Mouse (Mus musculus): ENCODE measurements around the gene Gjb1. TPM values are rescaled to one million over a fixed set of nuclear protein-coding genes. Genes with fewer than 3 reads are reported as not detected.
A peak's percentile ranks its signal among the peaks of the same experiment; 100 is the strongest.
"Not testable (repeated sequence)": the region's sequence is repeated elsewhere in the genome, so short reads cannot be mapped to it uniquely, and the experiment has no call there.

Gjb1 gene
- 10 to 100 TPM; 10.3 to 13.0 TPM for total RNA-seq (2021)

- no peak for DNase-seq
Observed at GRCm38 (mm10) chrX:101376190-101376968, at the start of gene Gjb1. TSS of gene Gjb1 (plus strand) at chrX:101376378.

GRCm38 (mm10) chrX:101329372-101330028, 46.7 kb upstream of the Gjb1 start:
- peak; percentile 43 to 53 for DNase-seq

GRCm38 (mm10) chrX:101332031-101332374, 44.2 kb upstream of the Gjb1 start:
- no peak for DNase-seq

- peak; percentile 80 to 83 for DNase-seq
Observed at GRCm38 (mm10) chrX:101332375-101333211, 43.6 kb upstream of the Gjb1 start.

DNA sequence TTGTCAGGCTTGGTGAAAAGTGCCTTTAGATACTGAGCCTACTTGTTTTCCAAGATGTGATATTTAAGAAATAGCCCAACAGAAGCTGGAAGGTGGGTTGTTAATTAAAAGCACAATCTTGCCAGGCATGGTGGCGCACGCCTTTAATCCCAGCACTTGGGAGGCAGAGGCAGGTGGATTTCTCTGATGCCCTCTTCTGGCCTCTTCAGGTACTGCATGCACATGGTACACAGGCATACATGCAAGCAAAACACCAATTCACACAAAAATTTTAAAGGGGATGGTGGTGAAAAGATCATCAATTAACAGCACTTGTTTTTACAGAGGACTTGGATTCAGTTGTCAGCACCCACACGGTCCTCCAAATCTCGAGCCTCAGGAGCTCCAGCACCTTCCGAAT, 41.6 kb upstream of the Gjb1 start:
- no peak for DNase-seq

- no peak for DNase-seq
Observed at GRCm38 (mm10) chrX:101338666-101339065, 37.5 kb upstream of the Gjb1 start.

DNA sequence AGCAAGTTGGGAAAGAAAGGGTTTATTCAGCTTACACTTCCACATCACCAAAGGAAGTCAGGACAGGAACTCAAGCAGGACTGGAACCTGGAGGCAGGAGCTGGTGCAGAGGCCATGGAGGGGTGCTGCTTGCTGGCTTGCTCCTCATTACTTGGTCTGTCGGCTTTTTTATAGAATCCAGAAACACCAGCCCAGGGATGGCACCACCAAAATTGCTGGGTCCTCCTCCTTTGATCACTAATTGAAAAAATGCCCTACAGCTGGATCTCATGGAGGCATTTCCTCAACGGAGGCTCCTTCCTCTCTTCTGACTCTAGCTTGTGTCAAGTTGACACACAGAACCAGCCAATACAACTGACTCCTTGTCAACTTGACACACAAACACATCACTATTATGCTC, 33.3 kb upstream of the Gjb1 start:
- DNase-seq = not testable (repeated sequence)

- no peak for DNase-seq
Observed at GRCm38 (mm10) chrX:101345456-101345855, 30.7 kb upstream of the Gjb1 start.

GRCm38 (mm10) chrX:101346475-101346874, 29.7 kb upstream of the Gjb1 start:
- DNase-seq = no peak

- no peak for DNase-seq
Observed at GRCm38 (mm10) chrX:101351188-101351587, 25.0 kb upstream of the Gjb1 start.

DNA sequence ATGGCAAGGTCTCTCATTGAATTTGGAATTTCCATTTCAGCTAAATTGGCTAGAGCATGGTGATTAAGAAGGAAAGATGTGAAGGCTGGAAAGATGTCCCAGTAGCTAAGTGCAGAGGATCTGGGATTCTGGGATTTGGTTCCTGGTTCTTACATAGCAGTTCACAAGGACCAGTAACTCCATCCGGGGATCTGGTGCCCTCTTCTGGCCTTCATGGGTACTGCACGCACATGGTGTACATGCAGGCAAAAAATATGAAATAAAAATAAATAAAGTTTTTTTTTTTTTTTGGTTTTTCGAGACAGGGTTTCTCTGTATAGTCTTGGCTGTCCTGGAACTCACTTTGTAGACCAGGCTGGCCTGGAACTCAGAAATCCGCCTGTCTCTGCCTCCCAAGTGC, 17.3 kb upstream of the Gjb1 start:
- not testable (repeated sequence) for DNase-seq

DNA sequence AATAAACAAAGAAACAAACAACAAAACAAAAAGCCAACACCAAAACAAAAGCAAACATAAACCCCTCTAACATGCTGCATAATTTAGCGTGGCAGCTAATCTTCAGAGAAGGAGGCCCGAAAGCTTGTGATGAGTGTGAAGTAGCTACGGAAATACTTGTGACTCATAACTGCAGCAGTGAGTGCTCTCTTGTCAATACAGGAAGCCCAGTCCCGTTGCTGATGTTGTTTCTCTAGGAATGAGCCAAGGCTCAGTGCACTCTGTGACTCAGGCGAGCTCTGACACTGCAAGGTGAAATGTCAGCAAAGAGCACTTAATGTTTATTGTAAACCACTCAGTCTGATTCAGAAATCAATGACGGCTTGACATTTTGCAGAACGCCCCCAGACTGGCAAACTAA, 7.2 kb upstream of the Gjb1 start:
- no peak for DNase-seq

- DNase-seq = no peak
Observed at GRCm38 (mm10) chrX:101370573-101370972, 5.6 kb upstream of the Gjb1 start.

DNA sequence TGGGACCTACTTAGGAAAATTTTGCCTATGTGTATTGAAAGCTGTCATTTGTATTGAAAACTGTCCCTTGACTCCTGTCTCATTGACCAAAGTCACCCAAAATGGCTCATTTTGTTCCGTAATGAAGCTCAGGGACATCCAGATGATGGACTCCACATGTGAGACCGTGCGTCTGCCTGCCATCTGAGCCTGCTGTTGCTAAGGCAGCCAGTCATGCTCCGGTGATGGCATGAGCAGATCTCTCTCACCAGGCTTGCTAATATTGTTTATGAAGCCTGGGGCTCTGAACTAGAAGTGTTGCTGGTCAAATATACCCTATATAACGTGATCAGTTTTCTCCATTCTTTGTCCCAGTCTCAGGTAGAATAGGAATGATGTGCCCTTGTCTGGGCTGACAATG, 3.2 kb upstream of the Gjb1 start:
- no peak for DNase-seq

- no peak for DNase-seq
Observed at GRCm38 (mm10) chrX:101377076-101377475, 898 bp downstream of the Gjb1 start.

GRCm38 (mm10) chrX:101379744-101380143, 3.6 kb downstream of the Gjb1 start:
- DNase-seq = no peak

DNA sequence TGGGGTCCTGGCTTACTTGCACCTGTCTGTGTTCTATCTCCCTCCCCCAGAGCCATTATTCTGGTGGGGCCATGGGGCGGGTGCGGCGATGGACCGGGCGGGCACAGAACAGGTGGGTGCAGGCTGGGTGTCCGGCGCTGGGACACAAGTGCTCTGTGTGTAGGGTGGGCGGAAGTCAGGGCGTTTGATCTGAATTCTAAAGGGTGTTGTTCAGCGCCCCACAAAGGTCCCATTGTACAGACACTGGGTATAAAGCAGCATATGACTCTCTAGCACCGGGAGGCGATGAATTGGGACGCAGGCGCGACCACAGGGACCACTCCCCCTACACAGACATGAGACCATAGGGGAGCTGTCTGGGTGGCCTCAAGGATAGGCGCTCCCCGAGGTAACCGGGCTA, 7.3 kb downstream of the Gjb1 start:
- DNase-seq = peak in 1 of 2 experiments; percentile 9

- no peak for DNase-seq
Observed at GRCm38 (mm10) chrX:101384439-101385137, 8.4 kb downstream of the Gjb1 start.

- no peak for DNase-seq
Observed at GRCm38 (mm10) chrX:101386222-101386621, 10.0 kb downstream of the Gjb1 start.

GRCm38 (mm10) chrX:101388866-101389537, 12.8 kb downstream of the Gjb1 start:
- peak in 1 of 2 experiments; percentile 6 for DNase-seq

GRCm38 (mm10) chrX:101394341-101394740, 18.2 kb downstream of the Gjb1 start:
- no peak for DNase-seq

GRCm38 (mm10) chrX:101396459-101396858, 20.3 kb downstream of the Gjb1 start:
- DNase-seq = no peak

Data from layer of hippocampus, postnatal 36 days (tissue).